ENCODE assay signal across 12 mouse cellular contexts in genomic region chr8:69324771-69325170, GRCm38 (mm10).
"Had no signal": no experiment of that assay in that cellular context is flagged by ENCODE, and none has a peak within 500 bp of the region (broad histone marks: within the 10 kb centered on the region; RNA-seq: fewer than 3 reads in every experiment).

No protein-coding gene starts in this region.

- DNase-seq: heart, postnatal 10 days; heart, postnatal 14 days; heart, postnatal 36 days; heart, postnatal 4 days; kidney, adult 11 months; kidney, adult 18-20 months; kidney, postnatal 10 days; kidney, postnatal 14 days; kidney, postnatal 36 days; kidney, postnatal 4 days; layer of hippocampus, adult 9-11 months; layer of hippocampus, postnatal 36 days had no signal
